Mouse (Mus musculus): ENCODE measurements around the gene Cd109. TPM values are rescaled to one million over a fixed set of nuclear protein-coding genes. Genes with fewer than 3 reads are reported as not detected.

Gene Cd109
- total and polyA plus RNA-seq, 2 experiments from 2014 or later, result 3.3 to 6.5 TPM

- Histone ChIP-seq H3K4me3 (ENCODE audit: low read depth, low read length) (no peak overlapping the region), H3K27ac (ENCODE audit: low read depth) (peak overlapping the region; percentile 66), H3K4me2 (ENCODE audit: low read depth, low read length) (no peak overlapping the region), H3K36me3 (replicated peaks; ENCODE audit: control insufficient read depth, insufficient read depth, low read length) (no peaks in the 10 kb centered on the region), H3K4me1 (ENCODE audit: control insufficient read depth, insufficient read depth) (peaks cover 6% of the 10 kb centered on the region; the same call in 1 of the 2 replicates), H3K27me3 (ENCODE audit: control insufficient read depth, insufficient read depth, low read length) (peaks cover 5% of the 10 kb centered on the region; the same call in 1 of the 2 replicates), H3K9ac (replicated peaks; ENCODE audit: low read depth, low read length) (no peak overlapping the region), H3K9me3 (replicated peaks; ENCODE audit: control insufficient read depth, low read length) (no peaks in the 10 kb centered on the region)
- no peak for TF ChIP-seq CTCF (IDR thresholded peaks at IDR 0.05; ENCODE audit: low read depth)
- TF ChIP-seq EP300 (IDR thresholded peaks at IDR 0.05; ENCODE audit: low read depth), result 0 out of 2 replicates have a peak, but pooled peaks have one; percentile 45
- 53% methylated on average over 9 of the region's 9 CpGs for WGBS
- DNase-seq (ENCODE audit: low spot score) (no peak), ATAC-seq (ENCODE audit: insufficient read depth, low read depth) (peak; percentile 69)
These were observed 3.9 kb downstream of the Cd109 start for GRCm38 (mm10) chr9:78619285-78619684.

GRCm38 (mm10) chr9:78623301-78623747 is 8.0 kb downstream of the Cd109 start:
- H3K36me3 ChIP-seq (replicated peaks; ENCODE audit: control insufficient read depth, insufficient read depth, low read length), result no peaks in the 10 kb centered on the region
- H3K9ac ChIP-seq (replicated peaks; ENCODE audit: low read depth, low read length), result no peak overlapping the region
- no peak for DNase-seq (ENCODE audit: low spot score)
- no peak overlapping the region for H3K27ac ChIP-seq (ENCODE audit: low read depth)
- H3K4me1 ChIP-seq (ENCODE audit: control insufficient read depth, insufficient read depth), result no peaks in the 10 kb centered on the region
- 57% methylated on average over 10 of the region's 10 CpGs for WGBS
- ATAC-seq (ENCODE audit: insufficient read depth, low read depth), result no peak
- H3K9me3 ChIP-seq (replicated peaks; ENCODE audit: control insufficient read depth, low read length), result no peaks in the 10 kb centered on the region
- TF ChIP-seq CTCF (IDR thresholded peaks at IDR 0.05; ENCODE audit: low read depth), result no peak
- TF ChIP-seq EP300 (IDR thresholded peaks at IDR 0.05; ENCODE audit: low read depth), result no peak
- no peak overlapping the region for H3K4me2 ChIP-seq (ENCODE audit: low read depth, low read length)
- H3K4me3 ChIP-seq (ENCODE audit: low read depth, low read length), result no peak overlapping the region
- H3K27me3 ChIP-seq (ENCODE audit: control insufficient read depth, insufficient read depth, low read length), result no peaks in the 10 kb centered on the region

- 53% methylated on average over 6 of the region's 6 CpGs for WGBS
- H3K36me3 ChIP-seq (replicated peaks; ENCODE audit: control insufficient read depth, insufficient read depth, low read length), result no peaks in the 10 kb centered on the region
- DNase-seq (ENCODE audit: low spot score), result no peak
- H3K4me3 ChIP-seq (ENCODE audit: low read depth, low read length), result no peak overlapping the region
- H3K27ac ChIP-seq (ENCODE audit: low read depth), result no peak overlapping the region
- TF ChIP-seq EP300 (IDR thresholded peaks at IDR 0.05; ENCODE audit: low read depth), result no peak
- TF ChIP-seq CTCF (IDR thresholded peaks at IDR 0.05; ENCODE audit: low read depth), result peak; percentile 49
- H3K27me3 ChIP-seq (ENCODE audit: control insufficient read depth, insufficient read depth, low read length), result no peaks in the 10 kb centered on the region
- H3K4me1 ChIP-seq (ENCODE audit: control insufficient read depth, insufficient read depth), result no peaks in the 10 kb centered on the region
- no peak for ATAC-seq (ENCODE audit: insufficient read depth, low read depth)
- H3K4me2 ChIP-seq (ENCODE audit: low read depth, low read length), result peak overlapping the region; percentile 38
- no peaks in the 10 kb centered on the region for H3K9me3 ChIP-seq (replicated peaks; ENCODE audit: control insufficient read depth, low read length)
- H3K9ac ChIP-seq (replicated peaks; ENCODE audit: low read depth, low read length), result no peak overlapping the region
These were observed 14.6 kb downstream of the Cd109 start for GRCm38 (mm10) chr9:78629991-78630390.

GRCm38 (mm10) chr9:78631755-78632434 is 16.5 kb downstream of the Cd109 start:
- no peak overlapping the region for H3K27ac ChIP-seq (ENCODE audit: low read depth)
- H3K4me2 ChIP-seq (ENCODE audit: low read depth, low read length), result no peak overlapping the region
- no peak overlapping the region for H3K9ac ChIP-seq (replicated peaks; ENCODE audit: low read depth, low read length)
- TF ChIP-seq CTCF (IDR thresholded peaks at IDR 0.05; ENCODE audit: low read depth) (no peak), EP300 (IDR thresholded peaks at IDR 0.05; ENCODE audit: low read depth) (no peak)
- no peaks in the 10 kb centered on the region for H3K9me3 ChIP-seq (replicated peaks; ENCODE audit: control insufficient read depth, low read length)
- ATAC-seq (ENCODE audit: insufficient read depth, low read depth), result no peak
- no peaks in the 10 kb centered on the region for H3K36me3 ChIP-seq (replicated peaks; ENCODE audit: control insufficient read depth, insufficient read depth, low read length)
- no peaks in the 10 kb centered on the region for H3K4me1 ChIP-seq (ENCODE audit: control insufficient read depth, insufficient read depth)
- no peak for DNase-seq (ENCODE audit: low spot score)
- no peak overlapping the region for H3K4me3 ChIP-seq (ENCODE audit: low read depth, low read length)
- 63% methylated on average over 6 of the region's 6 CpGs for WGBS
- no peaks in the 10 kb centered on the region for H3K27me3 ChIP-seq (ENCODE audit: control insufficient read depth, insufficient read depth, low read length)

GRCm38 (mm10) chr9:78633976-78634375 is 18.6 kb downstream of the Cd109 start:
- no peaks in the 10 kb centered on the region for H3K9me3 ChIP-seq (replicated peaks; ENCODE audit: control insufficient read depth, low read length)
- TF ChIP-seq EP300 (IDR thresholded peaks at IDR 0.05; ENCODE audit: low read depth) (no peak), CTCF (IDR thresholded peaks at IDR 0.05; ENCODE audit: low read depth) (no peak)
- 50% methylated on average over 3 of the region's 3 CpGs for WGBS

More at GRCm38 (mm10) chr9:78633976-78634375, 18.6 kb downstream of the Cd109 start:
- ATAC-seq (ENCODE audit: insufficient read depth, low read depth), result 0 out of 2 replicates have a peak, but pooled peaks have one; percentile 53
- Histone ChIP-seq H3K27me3 (ENCODE audit: control insufficient read depth, insufficient read depth, low read length) (no peaks in the 10 kb centered on the region), H3K4me3 (ENCODE audit: low read depth, low read length) (no peak overlapping the region), H3K9ac (replicated peaks; ENCODE audit: low read depth, low read length) (no peak overlapping the region), H3K4me1 (ENCODE audit: control insufficient read depth, insufficient read depth) (no peaks in the 10 kb centered on the region), H3K36me3 (replicated peaks; ENCODE audit: control insufficient read depth, insufficient read depth, low read length) (no peaks in the 10 kb centered on the region), H3K27ac (ENCODE audit: low read depth) (no peak overlapping the region), H3K4me2 (ENCODE audit: low read depth, low read length) (no peak overlapping the region)
- DNase-seq (ENCODE audit: low spot score), result no peak

All from heart, postnatal 0 days (tissue).